Mouse (Mus musculus) liver, embryonic 13.5 days (tissue): ENCODE data around the gene Rap2b. TPM values are rescaled to one million over a fixed set of nuclear protein-coding genes. Genes with fewer than 3 reads are reported as not detected.

Experiments
- polyA plus RNA-seq: library from polyadenylated mRNA; unstranded; fragments of >200 nt; fragmentation: Nextera tagmentation; extraction: Ambion mirVana; gene quantifications from 2 replicates; pipeline ENCODE4 v1.2.1, GENCODE M21; 2015

Gene Rap2b
- polyA plus RNA-seq, 1 experiment from 2014 or later = 3.5 TPM

Other genes starting within 250 kb of the Rap2b start
- gene B430305J03Rik, start 4.3 kb downstream of the Rap2b start, polyA plus RNA-seq = not detected in 2 replicates